19 mouse cellular contexts compared by ENCODE assay signal in genomic region chr3:90101673-90102072, GRCm38 (mm10). TPM values are rescaled to one million over a fixed set of nuclear protein-coding genes. Genes with fewer than 3 reads are reported as not detected.
"Had no signal": no experiment of that assay in that cellular context is flagged by ENCODE, and none has a peak within 500 bp of the region (broad histone marks: within the 10 kb centered on the region; RNA-seq: fewer than 3 reads in every experiment).

No protein-coding gene starts in this region.

- H3K4me3 ChIP-seq: layer of hippocampus, adult 2 months; limb, embryonic 10.5 days; limb, embryonic 13.5 days; liver, embryonic 12.5 days; liver, embryonic 15.5 days; lung, embryonic 15.5 days; megakaryocyte, embryonic 14.5 days; midbrain, embryonic 10.5 days; midbrain, embryonic 13.5 days; myocyte had no signal

- H3K27ac ChIP-seq: kidney, postnatal 0 days; layer of hippocampus, adult 2 months; limb, embryonic 10.5 days; limb, embryonic 13.5 days; liver, embryonic 12.5 days; liver, embryonic 15.5 days; lung, embryonic 15.5 days; macrophage; midbrain, embryonic 10.5 days; midbrain, embryonic 13.5 days; stomach, postnatal 0 days had no signal

- H3K4me2 ChIP-seq: limb, embryonic 13.5 days; liver, embryonic 12.5 days; liver, embryonic 15.5 days; lung, embryonic 15.5 days; midbrain, embryonic 13.5 days had no signal

- H3K9ac ChIP-seq: limb, embryonic 13.5 days; liver, embryonic 12.5 days; liver, embryonic 15.5 days; lung, embryonic 15.5 days; midbrain, embryonic 13.5 days had no signal

- H3K27me3 ChIP-seq: limb, embryonic 13.5 days; liver, embryonic 12.5 days; liver, embryonic 15.5 days; lung, embryonic 15.5 days; megakaryocyte, embryonic 14.5 days; midbrain, embryonic 13.5 days had no signal

- H3K4me1 ChIP-seq: limb, embryonic 10.5 days; limb, embryonic 13.5 days; liver, embryonic 12.5 days; liver, embryonic 15.5 days; lung, embryonic 15.5 days; midbrain, embryonic 10.5 days; midbrain, embryonic 13.5 days had no signal

- H3K9me3 ChIP-seq: limb, embryonic 10.5 days; liver, embryonic 12.5 days; liver, embryonic 15.5 days; lung, embryonic 15.5 days; megakaryocyte, embryonic 14.5 days; midbrain, embryonic 10.5 days; midbrain, embryonic 13.5 days had no signal

- ATAC-seq: liver, embryonic 12.5 days; midbrain, embryonic 13.5 days; midbrain, embryonic 16.5 days had no signal

- DNase-seq: kidney, adult 2 months; layer of hippocampus, adult 9-11 months; liver; thymus, adult 2 months; thymus, postnatal 14 days had no signal

RNA-seq across cellular contexts. Expression of gene Nup210l, which starts 2.3 kb away (rescaled TPM):
- polyA plus RNA-seq: macrophage had no signal
